Mouse (Mus musculus): ENCODE measurements around the gene Grik3. TPM values are rescaled to one million over a fixed set of nuclear protein-coding genes. Genes with fewer than 3 reads are reported as not detected.

Gene Grik3
- total and polyA plus RNA-seq, 3 experiments, result not detected

- no peaks in the 10 kb centered on the region for H3K4me1 ChIP-seq (ENCODE audit: control insufficient read depth in 1 of 2, insufficient read depth in 2 of 2)
- TF ChIP-seq USF1 (IDR thresholded peaks at IDR 0.05; ENCODE audit: low read depth, low read length) (no peak), TBP (conservative IDR thresholded peaks at IDR 0.05; ENCODE audit: low read depth, low read length) (no peak), ZC3H11A (IDR thresholded peaks at IDR 0.05; ENCODE audit: low read depth, low read length) (no peak), EP300 (IDR thresholded peaks at IDR 0.05; ENCODE audit: low read length) (no peak), ETS1 (conservative IDR thresholded peaks at IDR 0.05; ENCODE audit: low read depth, low read length) (no peak), MXI1 (IDR thresholded peaks at IDR 0.05; ENCODE audit: low read depth, low read length) (no peak)
- dilution Hi-C loops (cut with MboI; ENCODE audit: extremely low pct_ligation_motif_present, extremely low pct_unique_long_range_greater_than_20kb, low sequenced_read_pairs) (no loop called here), in situ Hi-C loops (cut with MboI; ENCODE audit: low pct_ligation_motif_present, low pct_unique_long_range_greater_than_20kb, low sequenced_read_pairs) (no loop called here)
- H3K27ac ChIP-seq (ENCODE audit: insufficient read depth, low read depth), result no peak overlapping the region
- no peak for DNase-seq (ENCODE audit: extremely low read depth)
- H3K79me2 ChIP-seq (replicated peaks; ENCODE audit: control insufficient read depth, extremely low read depth, insufficient read depth, poor library complexity, severe bottlenecking), result no peaks in the 10 kb centered on the region
- no peak overlapping the region for H3K9ac ChIP-seq (ENCODE audit: insufficient read depth, low read depth)
- peaks cover 12% of the 10 kb centered on the region for H3K9me3 ChIP-seq (replicated peaks; ENCODE audit: low read length)
- no peak overlapping the region for H3K4me3 ChIP-seq (replicated peaks in 1 of 3; ENCODE audit: low read depth in 2 of 3, low read length in 2 of 3, poor library complexity in 1 of 3)
- H3K27me3 ChIP-seq (replicated peaks), result peaks cover 97% of the 10 kb centered on the region
- H3K36me3 ChIP-seq (replicated peaks in 1 of 2; ENCODE audit: control insufficient read depth in 1 of 2, insufficient read depth in 1 of 2, low read length in 1 of 2), result no peaks in the 10 kb centered on the region
- H3K4me2 ChIP-seq (ENCODE audit: insufficient read depth, low read depth, poor library complexity, severe bottlenecking), result no peak overlapping the region
Measured at GRCm38 (mm10) chr4:125525266-125525665, 34.8 kb downstream of the Grik3 start.

GRCm38 (mm10) chr4:125526425-125526824 lies 35.9 kb downstream of the Grik3 start:
- in situ Hi-C loops (cut with MboI; ENCODE audit: low pct_ligation_motif_present, low pct_unique_long_range_greater_than_20kb, low sequenced_read_pairs), result no loop called here
- peaks cover 97% of the 10 kb centered on the region for H3K27me3 ChIP-seq (replicated peaks)
- dilution Hi-C loops (cut with MboI; ENCODE audit: extremely low pct_ligation_motif_present, extremely low pct_unique_long_range_greater_than_20kb, low sequenced_read_pairs), result no loop called here
- no peak overlapping the region for H3K9ac ChIP-seq (ENCODE audit: insufficient read depth, low read depth)
- no peak for DNase-seq (ENCODE audit: extremely low read depth)
- H3K9me3 ChIP-seq (replicated peaks; ENCODE audit: low read length), result peaks cover 12% of the 10 kb centered on the region
- H3K4me2 ChIP-seq (ENCODE audit: insufficient read depth, low read depth, poor library complexity, severe bottlenecking), result no peak overlapping the region
- no peak for TF ChIP-seq MAX (IDR thresholded peaks at IDR 0.05; ENCODE audit: low read length)
- TF ChIP-seq ZMIZ1 (IDR thresholded peaks at IDR 0.05; ENCODE audit: low read depth, low read length), result no peak
- no peak for TF ChIP-seq USF1 (IDR thresholded peaks at IDR 0.05; ENCODE audit: low read depth, low read length)
- no peak for TF ChIP-seq BHLHE40 (IDR thresholded peaks at IDR 0.05; ENCODE audit: low read depth, low read length)
- TF ChIP-seq MAZ (IDR thresholded peaks at IDR 0.05; ENCODE audit: low read depth, low read length), result no peak
- TF ChIP-seq RCOR1 (conservative IDR thresholded peaks at IDR 0.05; ENCODE audit: low read depth, low read length), result no peak
- TF ChIP-seq ETS1 (conservative IDR thresholded peaks at IDR 0.05; ENCODE audit: low read depth, low read length), result no peak
- TF ChIP-seq MEF2A (IDR thresholded peaks at IDR 0.05; ENCODE audit: borderline replicate concordance, low read depth, low read length), result no peak
- TF ChIP-seq EP300 (IDR thresholded peaks at IDR 0.05; ENCODE audit: low read length), result no peak
- TF ChIP-seq TBP (conservative IDR thresholded peaks at IDR 0.05; ENCODE audit: low read depth, low read length), result no peak
- TF ChIP-seq SMC3 (IDR thresholded peaks at IDR 0.05; ENCODE audit: low read depth, low read length), result no peak
- H3K27ac ChIP-seq (ENCODE audit: insufficient read depth, low read depth), result no peak overlapping the region
- no peak overlapping the region for H3K4me3 ChIP-seq (replicated peaks in 1 of 3; ENCODE audit: low read depth in 2 of 3, low read length in 2 of 3, poor library complexity in 1 of 3)
- H3K79me2 ChIP-seq (replicated peaks; ENCODE audit: control insufficient read depth, extremely low read depth, insufficient read depth, poor library complexity, severe bottlenecking), result no peaks in the 10 kb centered on the region
- no peaks in the 10 kb centered on the region for H3K4me1 ChIP-seq (ENCODE audit: control insufficient read depth in 1 of 2, insufficient read depth in 2 of 2)
- H3K36me3 ChIP-seq (replicated peaks in 1 of 2; ENCODE audit: control insufficient read depth in 1 of 2, insufficient read depth in 1 of 2, low read length in 1 of 2), result no peaks in the 10 kb centered on the region

- Histone ChIP-seq H3K79me2 (replicated peaks; ENCODE audit: control insufficient read depth, extremely low read depth, insufficient read depth, poor library complexity, severe bottlenecking) (no peaks in the 10 kb centered on the region), H3K9me3 (replicated peaks; ENCODE audit: low read length) (peaks cover 11% of the 10 kb centered on the region), H3K27ac (ENCODE audit: insufficient read depth, low read depth) (no peak overlapping the region), H3K36me3 (replicated peaks in 1 of 2; ENCODE audit: control insufficient read depth in 1 of 2, insufficient read depth in 1 of 2, low read length in 1 of 2) (no peaks in the 10 kb centered on the region), H3K4me2 (ENCODE audit: insufficient read depth, low read depth, poor library complexity, severe bottlenecking) (no peak overlapping the region), H3K27me3 (replicated peaks) (peaks cover 89% of the 10 kb centered on the region), H3K4me1 (ENCODE audit: control insufficient read depth in 1 of 2, insufficient read depth in 2 of 2) (peaks cover 8 to 11% of the 10 kb centered on the region in 2 experiments), H3K4me3 (replicated peaks in 1 of 3; ENCODE audit: low read depth in 2 of 3, low read length in 2 of 3, poor library complexity in 1 of 3) (no peak overlapping the region), H3K9ac (ENCODE audit: insufficient read depth, low read depth) (no peak overlapping the region)
- dilution Hi-C loops (cut with MboI; ENCODE audit: extremely low pct_ligation_motif_present, extremely low pct_unique_long_range_greater_than_20kb, low sequenced_read_pairs), result no loop called here
- no peak for DNase-seq (ENCODE audit: extremely low read depth)
- in situ Hi-C loops (cut with MboI; ENCODE audit: low pct_ligation_motif_present, low pct_unique_long_range_greater_than_20kb, low sequenced_read_pairs), result no loop called here
- TF ChIP-seq TCF12 (IDR thresholded peaks at IDR 0.05; ENCODE audit: low read depth, low read length), result no peak
- no peak for TF ChIP-seq HCFC1 (IDR thresholded peaks at IDR 0.05; ENCODE audit: low read depth, low read length)
- TF ChIP-seq JUND (conservative IDR thresholded peaks at IDR 0.05; ENCODE audit: low read depth, low read length), result no peak
- no peak for TF ChIP-seq KAT2A (IDR thresholded peaks at IDR 0.05; ENCODE audit: insufficient replicate concordance, low read length)
- TF ChIP-seq CTCF (conservative IDR thresholded peaks at IDR 0.05 in 1 of 2, IDR thresholded peaks at IDR 0.05 in 1 of 2; ENCODE audit: low read depth in 2 of 2, low read length in 2 of 2), result no peak
- no peak for TF ChIP-seq MEF2A (IDR thresholded peaks at IDR 0.05; ENCODE audit: borderline replicate concordance, low read depth, low read length)
- TF ChIP-seq ZKSCAN1 (IDR thresholded peaks at IDR 0.05; ENCODE audit: borderline replicate concordance, low read depth, low read length), result no peak
- TF ChIP-seq EP300 (IDR thresholded peaks at IDR 0.05; ENCODE audit: low read length), result no peak
- TF ChIP-seq UBTF (IDR thresholded peaks at IDR 0.05; ENCODE audit: low read depth, low read length), result no peak
- no peak for TF ChIP-seq SMC3 (IDR thresholded peaks at IDR 0.05; ENCODE audit: low read depth, low read length)
- no peak for TF ChIP-seq IRF4 (IDR thresholded peaks at IDR 0.05; ENCODE audit: low read depth, low read length)
Measured at GRCm38 (mm10) chr4:125533965-125534364, 43.5 kb downstream of the Grik3 start.

Measured in CH12.LX (cell line).